Mouse (Mus musculus) intestine, embryonic 16.5 days (tissue): ENCODE results near the gene Wdfy1. TPM values are rescaled to one million over a fixed set of nuclear protein-coding genes. Genes with fewer than 3 reads are reported as not detected.

Experiments used
- ATAC-seq: fragments of 200-750 bp; cut with Nextera tagmentation; 2 replicates; pipeline ENCODE4 v1.8.0; 2017; ENCODE audit warnings: moderate TSS enrichment, moderate library complexity
- H3K27ac ChIP-seq: fragments of 300-500 bp; sonication (generic); 2 replicates; pipeline ENCODE4 v1.5.1; 2014; ENCODE audit warnings: mild to moderate bottlenecking, low read length
- H3K27me3 ChIP-seq: fragments of 300-500 bp; sonication (generic); replicated peaks from 2 replicates; pipeline ENCODE4 v1.6.1; 2014; ENCODE audit warnings: low read length, control low read depth, mixed read lengths; ENCODE audit not compliant: control insufficient read depth, insufficient read depth
- H3K36me3 ChIP-seq: fragments of 300-500 bp; sonication (generic); 2 replicates; pipeline ENCODE4 v1.6.1; 2014; ENCODE audit warnings: low read length, control low read depth; ENCODE audit not compliant: control insufficient read depth, insufficient read depth
- H3K4me1 ChIP-seq: fragments of 300-500 bp; sonication (generic); 2 replicates; pipeline ENCODE4 v1.6.1; 2014; ENCODE audit warnings: low read length, control low read depth, mixed read lengths; ENCODE audit not compliant: control insufficient read depth, insufficient read depth
- H3K4me2 ChIP-seq: fragments of 300-500 bp; sonication (generic); 2 replicates; pipeline ENCODE4 v1.6.1; 2014; ENCODE audit warnings: low read depth, low read length, control low read depth
- H3K4me3 ChIP-seq: fragments of 300-500 bp; sonication (generic); 2 replicates; pipeline ENCODE4 v1.5.1; 2014; ENCODE audit warnings: mild to moderate bottlenecking, low read length
- H3K9ac ChIP-seq: fragments of 300-500 bp; sonication (generic); 2 replicates; pipeline ENCODE4 v1.6.1; 2014; ENCODE audit warnings: low read depth, low read length
- H3K9me3 ChIP-seq: fragments of 300-500 bp; sonication (generic); 2 replicates; pipeline ENCODE4 v1.6.1; 2016; ENCODE audit warnings: low read length, control low read depth; ENCODE audit not compliant: control insufficient read depth
- WGBS: fragments of 180-500 bp; shearing (Covaris S2); extraction: QIAGEN DNeasy Blood & Tissue Kit; methylation state at CpG from one replicate; pipeline ENCODE4 v1.1.7; 2014; 5-methylcytosine and 5-hydroxymethylcytosine counted together
- polyA plus RNA-seq: library from polyadenylated mRNA; unstranded; fragments of >200 nt; fragmentation: Nextera tagmentation; extraction: Ambion mirVana; gene quantifications from 2 replicates; pipeline ENCODE4 v1.2.1, GENCODE M21; 2015

Wdfy1 gene
- polyA plus RNA-seq, 1 experiment from 2014 or later: 34.9 TPM

DNA sequence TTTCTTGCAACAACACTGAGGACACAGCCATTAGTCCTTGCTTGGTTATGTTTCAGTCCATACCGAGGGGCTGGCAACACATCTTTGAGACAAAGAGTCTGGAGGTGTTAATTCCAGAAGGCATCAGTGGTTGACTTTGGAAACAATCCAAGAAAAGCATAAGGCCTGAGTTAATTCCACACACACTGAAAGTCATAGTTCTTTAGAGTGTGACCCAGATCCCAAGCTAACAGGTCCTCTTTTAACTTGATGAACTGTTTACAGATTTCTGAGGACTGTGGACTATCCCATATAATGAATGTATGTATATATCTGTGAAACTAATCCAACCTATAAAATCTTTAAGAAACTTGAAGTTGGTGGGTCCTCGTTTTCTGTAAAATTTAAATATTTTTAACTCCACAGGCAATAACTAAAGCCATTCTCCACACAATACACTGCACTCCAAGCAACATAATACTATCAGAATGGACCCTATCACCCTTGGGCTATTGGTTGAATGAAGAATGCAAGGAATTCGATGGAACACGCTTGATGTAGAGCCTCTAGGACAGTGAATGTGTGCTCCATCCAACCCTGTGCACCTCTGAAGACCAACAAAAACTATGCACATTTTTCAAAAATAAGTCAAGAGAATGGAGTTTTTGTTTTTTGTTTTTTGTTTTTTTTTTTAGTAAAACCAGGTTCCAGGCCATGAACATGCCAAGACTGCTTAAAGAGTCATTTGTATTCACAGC, 120.0 kb downstream of the Wdfy1 start:
- Histone ChIP-seq H3K9ac (no peak overlapping the region), H3K27ac (no peak overlapping the region), H3K36me3 (no peaks in the 10 kb centered on the region), H3K4me1 (no peaks in the 10 kb centered on the region), H3K9me3 (no peaks in the 10 kb centered on the region), H3K4me3 (no peak overlapping the region), H3K27me3 (no peaks in the 10 kb centered on the region), H3K4me2 (no peak overlapping the region)
- WGBS: 75% methylated on average over 4 of the region's 4 CpGs
- ATAC-seq: no peak

DNA sequence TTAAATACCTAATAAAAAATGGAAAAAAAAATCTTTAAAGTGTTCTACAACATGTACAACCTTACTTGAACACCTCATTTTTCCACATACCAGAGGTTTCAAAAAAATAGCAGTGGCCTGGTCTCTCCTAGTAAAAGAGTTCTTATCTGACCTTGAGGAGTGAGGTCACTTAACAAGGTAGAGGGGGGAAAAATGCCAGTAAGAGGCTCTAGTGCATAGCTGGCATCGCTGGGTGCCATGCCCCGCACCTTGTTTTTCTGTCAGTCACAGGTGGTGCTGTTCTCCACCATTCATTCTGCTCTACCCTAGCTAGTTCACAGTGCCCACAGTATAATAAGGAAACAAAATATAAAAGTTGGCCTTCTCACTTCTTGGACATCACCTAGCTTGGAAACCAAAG, 121.0 kb downstream of the Wdfy1 start:
- H3K9me3 ChIP-seq: no peaks in the 10 kb centered on the region
- H3K4me3 ChIP-seq: no peak overlapping the region
- 89% methylated on average over 2 of the region's 2 CpGs for WGBS
- no peaks in the 10 kb centered on the region for H3K4me1 ChIP-seq
- H3K36me3 ChIP-seq: no peaks in the 10 kb centered on the region
- H3K9ac ChIP-seq: no peak overlapping the region
- no peak overlapping the region for H3K4me2 ChIP-seq
- H3K27ac ChIP-seq: no peak overlapping the region
- no peak for ATAC-seq
- no peaks in the 10 kb centered on the region for H3K27me3 ChIP-seq

Other genes starting within 250 kb of the Wdfy1 start
- gene Ap1s3, start 104.2 kb downstream of the Wdfy1 start, polyA plus RNA-seq: 0.35 and 0.62 TPM in 2 replicates
- 51.4 and 56.1 TPM in 2 replicates for gene Mrpl44, start 125 bp downstream of the Wdfy1 start, polyA plus RNA-seq
- 71.1 and 78.1 TPM in 2 replicates for gene Serpine2, start 85.0 kb upstream of the Wdfy1 start, polyA plus RNA-seq